Mouse (Mus musculus) activated CD4-positive, CD25-positive, alpha-beta regulatory T cell, adult 4 months (primary cell): ENCODE results near the gene Gm9803. TPM values are rescaled to one million over a fixed set of nuclear protein-coding genes. Genes with fewer than 3 reads are reported as not detected.

Experiments used
- polyA plus RNA-seq, 2 experiments: library from polyadenylated mRNA; unstranded; fragments of 100-300 nt; shearing (Covaris generic); gene quantifications; one replicate each; pipeline ENCODE4 v1.2.1; 2017

The Gm9803 gene
- polyA plus RNA-seq, 2 experiments from 2014 or later, result 33.4 to 45.0 TPM

Other genes starting within 250 kb of the Gm9803 start
- 1 to 10 TPM; 1.0 to 1.5 TPM for gene Bend3, start 45.3 kb upstream of the Gm9803 start, polyA plus RNA-seq
- gene 1700021F05Rik, start 16.9 kb downstream of the Gm9803 start, polyA plus RNA-seq, result 10 to 100 TPM; 27.3 to 34.2 TPM
- 1 to 10 TPM in 1 of 2 experiments, not detected in 1; 6.1 TPM for gene Cd24a, start 54.2 kb downstream of the Gm9803 start, polyA plus RNA-seq